Mouse (Mus musculus) bone marrow macrophage, adult 2 months (primary cell): ENCODE measurements around the gene Tmem174.

ENCODE experiments used
- CTCF ChIP-seq: IDR thresholded peaks from 2 replicates; pipeline ENCODE4 v1.5.1; 2012; ENCODE audit warnings: low read depth, mild to moderate bottlenecking, low read length, moderate library complexity
- POLR2A ChIP-seq: IDR thresholded peaks from 2 replicates; pipeline ENCODE4 v1.6.1; 2012; ENCODE audit warnings: mild to moderate bottlenecking, low read depth, low read length, borderline replicate concordance

- peak; percentile 65 for TF ChIP-seq CTCF
- TF ChIP-seq POLR2A, result no peak
Observed at GRCm38 (mm10) chr13:98588951-98589501, 48.2 kb downstream of the Tmem174 start.
